ENCODE assay signal across 21 mouse cellular contexts in the genomic region with DNA sequence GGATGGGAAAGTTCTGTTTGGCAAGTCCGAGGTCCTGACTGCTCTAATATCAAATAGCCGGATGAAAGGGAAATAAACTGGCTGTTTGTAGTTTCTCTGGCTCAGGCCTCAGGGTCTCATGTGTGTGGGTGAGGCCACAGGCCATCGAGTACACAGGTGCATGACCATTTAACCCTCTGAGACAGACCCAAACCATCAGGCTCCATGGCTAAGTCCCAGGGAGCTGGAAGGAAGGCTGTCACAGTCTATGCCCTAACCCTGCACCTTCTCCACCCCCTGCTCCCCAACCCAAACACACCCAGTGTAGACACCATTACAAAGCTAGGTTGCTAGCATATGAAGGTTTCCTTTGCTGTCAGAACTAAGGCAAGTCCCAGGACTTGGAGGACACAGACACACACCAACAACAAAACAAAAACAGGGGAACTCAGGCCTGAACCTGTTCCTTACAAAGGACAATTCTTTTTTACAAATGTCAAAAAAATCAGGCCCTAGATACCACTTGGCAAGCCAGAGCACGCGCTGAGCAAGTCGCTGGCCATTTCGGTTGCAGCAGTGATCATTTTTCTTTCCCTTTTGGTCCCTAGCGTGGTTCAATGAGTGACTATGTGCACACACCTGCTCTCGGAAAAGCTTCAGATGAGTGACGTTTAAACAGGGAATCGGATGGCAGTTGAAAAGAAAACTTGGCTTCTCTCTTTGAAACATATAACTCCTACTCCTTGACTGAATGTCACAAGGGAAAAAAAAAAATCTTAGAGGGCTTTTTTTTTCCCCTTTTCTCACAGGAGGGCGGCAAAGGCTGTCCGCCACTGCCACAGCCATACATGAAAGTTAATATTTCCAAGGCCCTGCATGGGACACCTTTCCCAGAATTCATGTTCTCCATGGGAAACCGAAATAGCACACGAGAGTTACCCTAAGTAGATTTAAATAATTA.
"Had no signal": no experiment of that assay in that cellular context is flagged by ENCODE, and none has a peak within 500 bp of the region (broad histone marks: within the 10 kb centered on the region; RNA-seq: fewer than 3 reads in every experiment).

No protein-coding gene starts in this region.

- H3K4me2 ChIP-seq: kidney, embryonic 15.5 days; lung, embryonic 14.5 days had no signal

- H3K4me3 ChIP-seq: kidney, embryonic 15.5 days; left cerebral cortex, adult 2 months; megakaryocyte, embryonic 14.5 days; midbrain, embryonic 10.5 days; myocyte had no signal

- H3K9ac ChIP-seq: kidney, embryonic 15.5 days; liver, embryonic 14.5 days; liver, postnatal 0 days; lung, embryonic 14.5 days had no signal

- H3K27ac ChIP-seq: kidney, embryonic 15.5 days; left cerebral cortex, adult 2 months; liver, embryonic 14.5 days; stomach, postnatal 0 days had no signal

- DNase-seq: kidney, adult 11 months; kidney, adult 8-10 months; kidney, postnatal 10 days; kidney, postnatal 36 days; layer of hippocampus, postnatal 36 days; left cerebral cortex, postnatal 4 days; liver, postnatal 0 days; lung, embryonic 14.5 days; lung, postnatal 10 days; lung, postnatal 36 days; thymus, adult 2 months; thymus, postnatal 14 days; thymus, postnatal 4 days had no signal

- H3K27me3 ChIP-seq: kidney, embryonic 15.5 days; megakaryocyte, embryonic 14.5 days had no signal

- ATAC-seq: liver, postnatal 0 days; midbrain, embryonic 16.5 days had no signal

- H3K9me3 ChIP-seq: kidney, embryonic 15.5 days; megakaryocyte, embryonic 14.5 days; midbrain, embryonic 10.5 days had no signal

- H3K36me3 ChIP-seq: kidney, embryonic 15.5 days; midbrain, embryonic 10.5 days had no signal
